Mouse (Mus musculus) ES-Bruce4 (cell line): ENCODE results near the gene Bend4.

Experiments
- CTCF ChIP-seq: IDR thresholded peaks from one replicate; pipeline ENCODE4 v1.8.1; 2011; ENCODE audit warnings: low read depth, low read length
- EP300 ChIP-seq: IDR thresholded peaks from 2 replicates; pipeline ENCODE4 v1.6.1; 2011; ENCODE audit warnings: low read depth, low read length; ENCODE audit not compliant: insufficient read depth

DNA sequence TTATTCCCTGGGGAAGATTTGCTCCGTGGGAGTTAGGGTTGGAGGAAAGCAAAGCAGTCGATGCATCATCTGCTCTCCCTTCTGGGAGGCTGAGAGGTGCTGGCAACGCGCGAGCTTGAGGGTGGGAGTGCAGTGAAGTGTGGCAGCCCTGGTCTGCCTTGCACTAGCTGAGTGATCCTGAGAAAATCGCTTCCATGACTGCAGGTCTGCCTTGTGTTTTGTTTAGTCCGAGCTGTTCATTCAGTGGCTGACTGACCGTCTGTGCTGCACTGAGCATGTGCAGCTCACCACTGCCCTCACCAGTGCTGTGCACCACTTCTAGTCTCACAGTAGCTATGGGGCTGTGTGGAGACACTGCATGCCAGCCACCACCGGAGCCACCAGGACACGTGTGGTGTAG is 79.2 kb downstream of the Bend4 start:
- no peak for TF ChIP-seq CTCF
- TF ChIP-seq EP300 = no peak
